ENCODE assay signal across 8 mouse cellular contexts in the genomic region with DNA sequence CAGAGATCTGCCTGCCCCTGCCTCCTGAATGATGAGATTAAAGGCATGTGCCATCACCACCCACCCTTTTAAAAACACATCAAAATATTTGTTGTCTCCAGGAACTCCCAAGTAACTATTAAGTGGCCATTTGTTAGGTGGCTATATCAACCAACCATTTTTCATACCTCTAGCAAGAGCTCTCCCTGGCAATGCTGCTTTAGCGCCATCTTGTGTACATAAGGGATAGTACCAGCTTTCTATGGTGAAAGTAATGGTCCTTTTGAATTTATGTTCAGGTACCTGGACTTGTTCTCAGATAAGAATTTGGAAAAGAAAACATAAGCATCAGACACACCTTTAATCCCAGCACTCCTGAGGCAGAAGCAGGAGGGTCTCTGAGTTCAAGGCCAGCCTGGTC. TPM values are rescaled to one million over a fixed set of nuclear protein-coding genes. Genes with fewer than 3 reads are reported as not detected.
A peak's percentile ranks its signal among the peaks of the same experiment; 100 is the strongest.
DNase-seq lines count a peak whose midpoint lies in the region; ATAC-seq and TF ChIP-seq lines count a peak whose summit lies in the region.
"Had no signal": no experiment of that assay in that cellular context is flagged by ENCODE, and none has a peak within 500 bp of the region (broad histone marks: within the 10 kb centered on the region; RNA-seq: fewer than 3 reads in every experiment).

No protein-coding gene starts in this region.

- ATAC-seq in kidney, embryonic 15.5 days (replicated peaks; ENCODE audit: low FRiP score): no peak
- no peak for ATAC-seq in limb, embryonic 14.5 days (ENCODE audit: low FRiP score, low read depth)

- no peak overlapping the region for H3K27ac ChIP-seq in kidney, embryonic 15.5 days
- H3K27ac ChIP-seq in MEL (ENCODE audit: control insufficient read depth, low read depth, low read length): no peak overlapping the region
- H3K27ac ChIP-seq in limb, embryonic 14.5 days (replicated peaks; ENCODE audit: low read depth, low read length): no peak overlapping the region
- H3K27ac ChIP-seq: macrophage had no signal

- peaks cover 14% of the 10 kb centered on the region for H3K27me3 ChIP-seq in kidney, embryonic 15.5 days
- no peaks in the 10 kb centered on the region for H3K27me3 ChIP-seq in MEL (ENCODE audit: control insufficient read depth in 1 of 2, insufficient read depth in 2 of 2, low read length in 2 of 2)
- H3K27me3 ChIP-seq in limb, embryonic 14.5 days (ENCODE audit: control insufficient read depth, insufficient read depth, low read length): no peaks in the 10 kb centered on the region

- peak; percentile 31 for DNase-seq in kidney, adult 18-20 months
- DNase-seq in CD4-positive helper T cell, adult 2 months (ENCODE audit: low read depth, low spot score): peak; percentile 75
- DNase-seq in MEL (ENCODE audit: low read depth, low spot score): peak; percentile 80
- peak; percentile 72 for DNase-seq in embryo, embryonic 11 days
- DNase-seq in limb, embryonic 14.5 days (ENCODE audit: low spot score): peak; percentile 69
- no peak for DNase-seq in urinary bladder, adult 2 months (ENCODE audit: low spot score)

- no peak overlapping the region for H3K4me3 ChIP-seq in kidney, embryonic 15.5 days (replicated peaks)
- no peak overlapping the region for H3K4me3 ChIP-seq in MEL (ENCODE audit: control insufficient read depth in 1 of 2, insufficient read depth in 1 of 2, low read depth in 2 of 2, low read length in 2 of 2)
- H3K4me3 ChIP-seq in limb, embryonic 14.5 days (replicated peaks; ENCODE audit: low read length): no peak overlapping the region

- TF ChIP-seq EP300 in MEL (IDR thresholded peaks at IDR 0.05; ENCODE audit: low read depth in 1 of 2, low read length in 2 of 2): no peak

- H3K79me2 ChIP-seq in MEL (ENCODE audit: control insufficient read depth, insufficient read depth, low read length, poor library complexity): no peaks in the 10 kb centered on the region

- no peaks in the 10 kb centered on the region for H3K9me3 ChIP-seq in kidney, embryonic 15.5 days (replicated peaks)
- H3K9me3 ChIP-seq in MEL (replicated peaks; ENCODE audit: insufficient read depth, low read length): no peaks in the 10 kb centered on the region
- H3K9me3 ChIP-seq in limb, embryonic 14.5 days (ENCODE audit: control insufficient read depth, low read length): no peaks in the 10 kb centered on the region

- no peaks in the 10 kb centered on the region for H3K36me3 ChIP-seq in kidney, embryonic 15.5 days
- peaks cover 0 to 2% of the 10 kb centered on the region in 2 experiments; a peak in 2 of 4 replicates for H3K36me3 ChIP-seq in MEL (ENCODE audit: control insufficient read depth in 1 of 2, insufficient read depth in 2 of 2, low read length in 2 of 2)
- no peaks in the 10 kb centered on the region for H3K36me3 ChIP-seq in limb, embryonic 14.5 days (ENCODE audit: control insufficient read depth, insufficient read depth, low read length)

- H3K4me1 ChIP-seq in kidney, embryonic 15.5 days: no peaks in the 10 kb centered on the region
- no peaks in the 10 kb centered on the region for H3K4me1 ChIP-seq in MEL (ENCODE audit: control insufficient read depth in 1 of 2, insufficient read depth in 2 of 2, low read length in 2 of 2)
- H3K4me1 ChIP-seq in limb, embryonic 14.5 days (ENCODE audit: control insufficient read depth, insufficient read depth, low read length): no peaks in the 10 kb centered on the region

- TF ChIP-seq RAD21 in MEL (IDR thresholded peaks at IDR 0.05; ENCODE audit: low read depth, low read length): no peak; the same call in none of the 2 replicates

- peak; percentile 52 to 98 (median 96); a peak in 5 of 6 replicates for TF ChIP-seq CTCF in MEL (IDR thresholded peaks at IDR 0.05 in 2 of 3, conservative IDR thresholded peaks at IDR 0.05 in 1 of 3; ENCODE audit: control insufficient read depth in 1 of 3, insufficient read depth in 1 of 3, low read depth in 2 of 3, low read length in 3 of 3, poor library complexity in 1 of 3, severe bottlenecking in 1 of 3)

- no peak for TF ChIP-seq POLR2A in MEL (IDR thresholded peaks at IDR 0.05; ENCODE audit: control insufficient read depth in 1 of 2, insufficient read depth in 1 of 2, low read depth in 1 of 2, low read length in 2 of 2, poor library complexity in 1 of 2)
- TF ChIP-seq POLR2A in limb, embryonic 14.5 days (IDR thresholded peaks at IDR 0.05; ENCODE audit: borderline replicate concordance, extremely low read depth, insufficient read depth, insufficient read length): no peak

- H3K9ac ChIP-seq in kidney, embryonic 15.5 days: no peak overlapping the region
- H3K9ac ChIP-seq in MEL (ENCODE audit: control insufficient read depth, low read depth, low read length, poor library complexity, severe bottlenecking): no peak overlapping the region
- H3K9ac ChIP-seq in limb, embryonic 14.5 days (ENCODE audit: low read depth, low read length, severe bottlenecking): no peak overlapping the region

- 0% methylated on average over 1 of the region's 1 CpGs for WGBS in kidney, embryonic 15.5 days
- 0% methylated on average over 1 of the region's 1 CpGs for WGBS in limb, embryonic 14.5 days

- no peak overlapping the region for H3K4me2 ChIP-seq in kidney, embryonic 15.5 days
- H3K4me2 ChIP-seq in limb, embryonic 14.5 days (replicated peaks; ENCODE audit: low read depth, low read length, severe bottlenecking): no peak overlapping the region

TF ChIP-seq in MEL, 35 proteins besides CTCF, POLR2A, EP300 and RAD21:
- TF ChIP-seq ZNF384 (IDR thresholded peaks at IDR 0.05; ENCODE audit: low read depth, low read length) (peak; percentile 44), NRF1 (IDR thresholded peaks at IDR 0.05; ENCODE audit: insufficient read depth, low read depth, low read length, poor library complexity, severe bottlenecking) (no peak), ELF1 (IDR thresholded peaks at IDR 0.05; ENCODE audit: low read depth, low read length) (no peak), SIN3A (IDR thresholded peaks at IDR 0.05; ENCODE audit: low read length) (peak; percentile 53; the same call in 1 of the 2 replicates), MAZ (IDR thresholded peaks at IDR 0.05; ENCODE audit: low read depth, low read length) (no peak), JUND (IDR thresholded peaks at IDR 0.05; ENCODE audit: low read depth, low read length) (no peak), MYB (IDR thresholded peaks at IDR 0.05; ENCODE audit: low read depth, low read length) (no peak), ZKSCAN1 (IDR thresholded peaks at IDR 0.05; ENCODE audit: low read depth, low read length) (no peak), ZC3H11A (IDR thresholded peaks at IDR 0.05; ENCODE audit: low read depth, low read length) (peak; percentile 96), SMC3 (IDR thresholded peaks at IDR 0.05; ENCODE audit: low read depth, low read length) (peak; percentile 98), ZMIZ1 (IDR thresholded peaks at IDR 0.05; ENCODE audit: low read depth, low read length) (no peak)

RNA-seq across cellular contexts. Expression of a gene that starts 9.9 kb away (rescaled TPM):
- polyA plus RNA-seq in kidney, embryonic 15.5 days (2015; fragmentation: Nextera tagmentation; extraction: Ambion mirVana): 0.13 TPM in 1 of 2 replicates, not detected in the other
- not detected in 2 replicates for total RNA-seq in MEL (2012; rRNA removed)
- polyA plus RNA-seq in MEL (2012; ENCODE audit: insufficient read depth in 1 of 2, insufficient read length in 2 of 2, low read depth in 1 of 2, low replicate concordance in 2 of 2, missing spikeins in 1 of 2): not detected
- 0.04 and 0.06 TPM in 2 replicates for polyA plus RNA-seq in limb, embryonic 14.5 days (2012; rRNA removed)
- polyA plus RNA-seq in limb, embryonic 14.5 days (2014; fragmentation: Nextera tagmentation; extraction: Ambion mirVana): 0.15 and 0.21 TPM in 2 replicates
- 0.09 and 0.15 TPM in 2 replicates for polyA plus RNA-seq in urinary bladder, adult 2 months (2012; rRNA removed)
- polyA plus RNA-seq: macrophage had no signal

RNA-seq across cellular contexts. Expression of a gene that starts 10.5 kb away (rescaled TPM):
- not detected in 2 replicates for polyA plus RNA-seq in kidney, embryonic 15.5 days (2015; fragmentation: Nextera tagmentation; extraction: Ambion mirVana)
- total RNA-seq in MEL (2012; rRNA removed): not detected in 2 replicates
- not detected for polyA plus RNA-seq in MEL (2012; ENCODE audit: insufficient read depth in 1 of 2, insufficient read length in 2 of 2, low read depth in 1 of 2, low replicate concordance in 2 of 2, missing spikeins in 1 of 2)
- polyA plus RNA-seq in limb, embryonic 14.5 days (2012; rRNA removed): not detected in 2 replicates
- polyA plus RNA-seq in limb, embryonic 14.5 days (2014; fragmentation: Nextera tagmentation; extraction: Ambion mirVana): not detected in 2 replicates
- polyA plus RNA-seq in urinary bladder, adult 2 months (2012; rRNA removed): not detected in 2 replicates
- polyA plus RNA-seq: macrophage had no signal

RNA-seq across cellular contexts. Expression of a gene that starts 21.5 kb away (rescaled TPM):
- polyA plus RNA-seq in kidney, embryonic 15.5 days (2015; fragmentation: Nextera tagmentation; extraction: Ambion mirVana): 119 and 126 TPM in 2 replicates
- total RNA-seq in MEL (2012; rRNA removed): 203 and 234 TPM in 2 replicates
- 100 to 1,000 TPM in 1 of 2 experiments, not detected in 1; 195 TPM for polyA plus RNA-seq in MEL (2012; ENCODE audit: insufficient read depth in 1 of 2, insufficient read length in 2 of 2, low read depth in 1 of 2, low replicate concordance in 2 of 2, missing spikeins in 1 of 2)
- polyA plus RNA-seq in limb, embryonic 14.5 days (2012; rRNA removed): 63.1 and 66.0 TPM in 2 replicates
- 115 TPM in 2 replicates for polyA plus RNA-seq in limb, embryonic 14.5 days (2014; fragmentation: Nextera tagmentation; extraction: Ambion mirVana)
- polyA plus RNA-seq in urinary bladder, adult 2 months (2012; rRNA removed): 55.3 and 56.0 TPM in 2 replicates

RNA-seq across cellular contexts. Expression of a gene that starts 47.1 kb away (rescaled TPM):
- polyA plus RNA-seq in kidney, embryonic 15.5 days (2015; fragmentation: Nextera tagmentation; extraction: Ambion mirVana): 5.2 and 7.1 TPM in 2 replicates
- total RNA-seq in MEL (2012; rRNA removed): 8.6 and 8.8 TPM in 2 replicates
- 10 to 100 TPM in 1 of 2 experiments, not detected in 1; 11.2 TPM for polyA plus RNA-seq in MEL (2012; ENCODE audit: insufficient read depth in 1 of 2, insufficient read length in 2 of 2, low read depth in 1 of 2, low replicate concordance in 2 of 2, missing spikeins in 1 of 2)
- polyA plus RNA-seq in limb, embryonic 14.5 days (2012; rRNA removed): 4.5 and 5.7 TPM in 2 replicates
- polyA plus RNA-seq in limb, embryonic 14.5 days (2014; fragmentation: Nextera tagmentation; extraction: Ambion mirVana): 2.8 and 3.3 TPM in 2 replicates
- polyA plus RNA-seq in urinary bladder, adult 2 months (2012; rRNA removed): 7.4 and 17.7 TPM in 2 replicates

RNA-seq across cellular contexts. Expression of a gene that starts 51.6 kb away (rescaled TPM):
- 16.2 and 16.3 TPM in 2 replicates for polyA plus RNA-seq in kidney, embryonic 15.5 days (2015; fragmentation: Nextera tagmentation; extraction: Ambion mirVana)
- total RNA-seq in MEL (2012; rRNA removed): 3.5 and 3.7 TPM in 2 replicates
- polyA plus RNA-seq in MEL (2012; ENCODE audit: insufficient read depth in 1 of 2, insufficient read length in 2 of 2, low read depth in 1 of 2, low replicate concordance in 2 of 2, missing spikeins in 1 of 2): 10 to 100 TPM in 1 of 2 experiments, not detected in 1; 12.0 TPM
- 20.8 and 23.1 TPM in 2 replicates for polyA plus RNA-seq in limb, embryonic 14.5 days (2012; rRNA removed)
- polyA plus RNA-seq in limb, embryonic 14.5 days (2014; fragmentation: Nextera tagmentation; extraction: Ambion mirVana): 15.2 and 17.2 TPM in 2 replicates
- 14.2 and 15.7 TPM in 2 replicates for polyA plus RNA-seq in urinary bladder, adult 2 months (2012; rRNA removed)
